Mouse (Mus musculus): ENCODE measurements at regions not wholly inside any gene's neighbourhood (a gene's known extent, or its start where the extent isn't known, plus 50 kb on each side); places are given as distances from the start of the nearest gene placed in this dataset.

DNA sequence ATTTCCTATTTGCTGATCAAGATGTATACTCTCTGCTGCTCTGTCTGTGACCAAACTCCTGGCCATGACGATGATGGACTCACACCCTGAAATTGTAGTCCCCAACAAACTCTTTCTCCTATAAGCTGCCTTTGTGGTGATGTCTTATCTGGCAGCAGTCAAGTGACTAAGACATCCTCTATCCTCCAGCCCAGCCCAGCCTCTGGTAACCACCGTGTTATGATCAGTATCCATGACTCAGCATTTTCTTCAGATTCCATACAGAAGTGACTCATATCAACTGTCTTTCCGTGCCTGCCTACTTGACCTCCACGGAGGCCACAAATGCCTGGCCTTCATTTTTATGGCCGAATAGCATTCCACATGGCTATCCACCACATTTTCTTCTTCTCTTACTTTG is 124.5 kb upstream of the Sox2 start:
- no peak for DNase-seq (ENCODE audit: low spot score in 2 of 2)

DNA sequence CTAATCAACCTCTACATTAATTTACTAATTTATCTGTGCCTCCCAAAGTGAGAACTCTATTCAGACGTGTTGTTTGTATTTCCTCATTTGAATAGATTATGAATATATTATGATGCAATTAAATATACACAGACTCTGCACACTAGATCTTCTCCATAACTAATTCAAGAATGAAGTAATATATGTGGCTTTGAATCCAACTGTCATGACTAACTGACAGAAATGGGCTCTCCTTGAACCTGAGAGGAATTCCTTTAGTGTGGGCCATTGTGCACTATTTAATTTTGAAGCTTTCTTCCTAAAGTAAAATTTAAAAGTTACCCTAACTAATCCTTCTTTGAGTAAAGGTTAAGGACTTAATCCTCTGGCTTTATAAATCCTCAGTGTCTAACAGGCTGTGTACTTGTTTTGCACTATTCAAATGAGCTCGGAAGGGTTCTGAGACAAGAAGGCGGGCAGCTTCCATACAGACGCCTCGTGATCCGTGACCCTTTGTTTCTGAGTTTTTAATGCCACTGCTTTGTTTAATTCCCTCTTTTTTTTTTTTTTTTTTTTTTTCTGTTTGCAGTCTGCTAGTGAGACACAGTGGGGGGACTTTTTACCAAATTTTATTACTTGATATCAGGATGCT is 128.0 kb upstream of the Sox2 start:
- no peak for DNase-seq (ENCODE audit: low spot score in 2 of 2)

DNA sequence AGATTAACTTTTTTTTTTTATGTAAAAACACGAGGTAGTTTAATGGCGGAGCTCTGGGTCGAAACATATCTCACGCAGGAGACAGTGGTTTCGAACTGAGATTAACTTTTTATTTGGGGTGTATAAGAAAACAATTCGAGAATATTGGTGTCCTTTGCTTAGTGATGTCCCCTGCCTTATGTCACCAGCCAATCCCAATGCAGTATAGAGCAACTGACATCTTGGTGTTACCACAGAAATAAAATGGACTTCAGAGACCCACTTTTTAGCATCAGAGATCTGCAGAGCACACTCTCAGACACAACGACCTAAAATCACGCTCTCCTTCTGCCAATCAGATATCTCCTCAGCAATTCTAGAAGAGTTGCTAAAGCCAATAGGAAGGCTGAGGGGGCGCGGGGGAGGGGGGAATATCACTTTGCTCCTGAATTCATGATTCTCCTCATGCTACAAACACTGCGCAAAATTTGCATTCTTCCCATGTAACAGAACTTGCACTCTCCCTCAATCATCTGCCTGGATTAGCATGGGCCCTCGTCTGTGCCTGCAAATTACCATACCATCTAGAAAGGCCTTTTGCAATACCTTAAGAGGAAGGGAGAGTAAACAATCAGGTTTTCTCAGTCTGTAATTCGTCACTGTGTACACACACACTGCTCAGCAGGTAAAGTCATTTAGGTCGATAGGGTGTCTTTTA is 128.7 kb upstream of the Sox2 start:
- DNase-seq (ENCODE audit: low spot score in 2 of 2) = no peak

DNA sequence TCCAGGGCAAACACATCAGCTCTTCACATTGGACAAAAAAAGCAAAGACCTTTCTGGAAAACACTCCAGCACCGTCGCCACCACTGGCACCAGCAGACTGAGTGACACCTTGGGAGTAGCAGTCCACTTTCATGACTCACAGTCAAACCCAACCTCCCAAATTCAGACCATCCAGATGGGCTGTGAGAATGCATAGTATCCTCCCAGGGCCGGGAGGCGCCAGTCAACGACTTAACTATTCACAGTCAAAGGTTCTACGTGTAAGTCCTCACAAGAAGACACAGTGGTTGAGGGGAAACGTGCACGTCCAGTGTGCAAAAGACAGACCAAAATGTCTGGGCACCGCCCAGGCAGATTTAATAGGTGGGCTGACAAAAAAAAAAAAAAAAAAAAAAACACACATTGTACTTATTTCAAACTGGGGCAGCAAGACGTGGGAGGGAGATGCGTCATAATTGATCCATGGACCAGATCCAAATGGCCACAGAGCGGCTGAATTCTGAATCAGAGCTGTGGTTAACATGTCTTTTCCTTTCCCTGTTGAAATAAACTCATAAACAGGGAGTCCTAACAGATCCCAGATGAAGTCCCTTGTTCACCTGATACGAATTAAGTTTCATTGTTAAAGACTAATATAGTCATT is 137.6 kb upstream of the Sox2 start:
- DNase-seq (ENCODE audit: low spot score in 2 of 2) = no peak

DNA sequence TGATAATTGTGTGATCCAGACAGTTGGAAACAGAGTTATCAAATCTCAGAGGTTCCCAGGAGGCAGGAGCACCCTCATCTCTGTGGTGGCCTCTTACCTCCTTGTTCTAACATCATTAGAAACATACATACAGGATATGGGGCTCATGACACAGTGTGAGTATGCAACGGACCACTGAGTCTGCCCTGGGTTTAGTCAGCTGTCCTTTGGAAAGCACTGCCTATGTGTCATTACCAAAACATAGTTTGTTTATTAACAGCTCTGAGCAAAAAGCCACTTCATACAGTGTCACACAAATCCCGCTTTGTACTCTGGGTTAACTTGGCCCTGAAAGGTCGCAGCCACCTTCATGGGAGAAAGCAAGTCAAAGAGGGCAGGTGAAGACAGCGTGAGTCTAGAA is 139.5 kb upstream of the Sox2 start:
- no peak for DNase-seq (ENCODE audit: low spot score in 2 of 2)

DNA sequence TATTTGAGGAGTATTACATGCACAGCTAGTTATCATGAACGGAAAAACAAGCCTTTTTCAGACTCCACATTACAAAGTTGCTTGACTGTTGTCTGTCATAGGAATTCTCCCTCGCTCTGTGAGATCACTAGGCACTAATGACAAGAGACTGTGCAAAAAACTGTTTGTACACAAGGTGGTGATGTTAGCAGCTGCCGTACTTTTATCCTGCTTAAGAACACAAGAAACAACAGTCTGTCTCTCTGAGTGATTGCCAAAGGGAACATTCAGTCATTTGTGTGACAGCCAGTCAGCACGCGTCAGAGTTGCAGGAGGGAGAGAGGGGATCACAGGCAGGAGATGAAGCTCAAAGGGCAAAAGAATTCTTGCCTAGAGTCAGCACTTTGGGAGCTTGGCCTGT is 141.0 kb upstream of the Sox2 start:
- DNase-seq (ENCODE audit: low spot score in 2 of 2) = no peak

DNA sequence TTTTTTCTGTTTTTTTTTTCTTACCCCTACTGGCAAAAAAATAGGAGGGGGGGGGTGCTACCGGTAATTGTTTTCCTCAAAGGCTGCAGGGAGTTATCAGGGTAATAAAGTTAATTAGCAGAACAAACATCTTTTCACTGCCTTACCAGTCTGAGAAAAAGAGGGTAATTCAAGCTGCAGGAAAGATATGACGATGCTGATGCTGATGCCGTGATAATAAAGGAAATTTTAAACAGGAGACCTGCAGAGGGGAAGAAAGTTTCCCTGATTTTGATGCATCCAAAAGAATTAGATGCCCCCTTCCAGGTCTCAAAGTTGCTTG is 145.7 kb upstream of the Sox2 start:
- DNase-seq (ENCODE audit: low spot score in 2 of 2) = no peak

DNA sequence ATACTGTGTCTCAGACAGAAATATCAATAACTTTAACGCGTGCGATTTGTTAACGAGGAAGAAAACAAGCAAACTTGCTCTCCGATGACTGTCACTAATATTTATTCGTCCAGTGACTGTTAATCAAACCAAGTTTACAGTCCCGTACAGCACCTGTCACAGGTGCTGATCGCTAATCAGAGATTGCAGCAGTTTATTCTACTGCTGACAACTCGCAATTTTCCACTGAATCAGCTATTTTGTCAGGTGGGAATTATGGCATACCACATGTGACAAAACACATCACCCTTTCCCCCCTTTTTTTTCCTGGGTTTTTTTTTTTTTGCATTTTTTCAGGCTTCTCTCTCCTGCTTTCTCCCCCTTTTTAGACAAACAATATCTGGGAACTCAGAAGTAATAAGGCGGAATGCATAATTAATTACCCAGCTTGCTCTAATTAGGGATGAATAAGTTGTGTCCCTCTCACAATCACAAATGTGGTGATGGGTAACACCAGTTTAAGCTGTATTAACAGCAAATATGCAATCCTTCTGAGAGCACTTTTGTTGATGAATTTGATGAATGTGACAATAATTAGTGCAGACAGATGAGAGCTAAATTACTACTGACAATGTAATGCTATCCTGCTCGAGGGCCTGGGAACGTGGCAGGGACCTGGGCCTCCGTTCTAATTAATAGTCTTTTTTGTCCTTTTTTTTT is 146.2 kb upstream of the Sox2 start:
- no peak for DNase-seq (ENCODE audit: low spot score in 2 of 2)

DNA sequence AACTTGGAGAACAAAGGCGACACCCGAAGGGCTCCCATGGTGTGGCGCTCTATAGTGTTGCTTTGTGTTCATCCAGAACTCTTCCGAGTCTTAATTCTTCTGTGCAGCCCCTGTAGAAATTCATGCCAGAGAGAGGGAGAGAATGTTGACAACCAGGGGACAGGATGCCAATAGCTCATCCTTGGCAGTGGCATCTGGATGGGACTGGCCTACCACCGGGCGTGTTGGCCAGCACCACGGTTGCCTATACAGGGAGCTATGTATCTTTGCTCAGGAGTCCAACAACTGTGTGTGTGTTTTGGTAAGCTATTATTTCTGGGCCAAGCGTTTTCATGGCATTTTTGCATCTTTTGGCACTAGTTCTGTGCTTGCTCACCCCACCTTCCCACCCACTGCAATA is 153.4 kb upstream of the Sox2 start:
- no peak for DNase-seq (ENCODE audit: low spot score in 2 of 2)

DNA sequence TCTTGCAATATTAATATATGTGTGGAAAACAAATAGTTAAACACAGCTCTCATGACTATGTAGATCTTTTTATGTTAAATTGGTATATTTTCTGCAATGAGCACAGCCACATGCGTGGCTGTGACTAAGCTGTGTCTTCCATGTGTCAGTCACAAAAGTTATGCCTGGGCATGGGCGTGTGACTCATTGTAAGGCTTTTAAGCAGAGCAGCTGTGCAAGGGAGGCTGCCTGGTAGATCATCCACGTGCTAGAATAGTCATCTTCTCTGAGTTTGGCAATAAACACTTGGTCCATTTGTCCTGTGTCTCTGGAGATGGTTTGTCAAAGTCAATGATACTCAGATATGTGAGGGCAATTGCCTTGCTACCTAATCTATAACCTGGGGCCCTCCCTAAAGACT is 154.6 kb upstream of the Sox2 start:
- DNase-seq (ENCODE audit: low spot score in 2 of 2) = no peak

DNA sequence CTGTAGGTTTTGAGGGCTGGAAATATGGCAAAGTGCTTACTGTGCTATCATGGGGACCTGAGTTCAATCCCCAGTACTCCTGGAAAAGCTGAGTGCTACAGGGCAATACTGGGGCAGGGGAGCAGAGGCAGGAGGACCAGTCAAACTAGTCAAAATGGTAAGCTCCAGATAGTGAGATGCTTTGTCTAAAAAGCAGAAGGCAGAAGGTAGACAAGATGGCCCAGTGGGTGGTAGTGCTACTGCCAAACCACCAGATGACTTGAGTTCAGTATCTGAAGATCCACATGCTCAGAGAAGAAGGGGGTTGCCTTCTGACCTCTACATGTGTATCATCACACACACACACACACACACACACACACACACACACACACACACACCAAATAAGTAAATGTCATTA is 156.3 kb upstream of the Sox2 start:
- no peak for DNase-seq (ENCODE audit: low spot score in 2 of 2)

DNA sequence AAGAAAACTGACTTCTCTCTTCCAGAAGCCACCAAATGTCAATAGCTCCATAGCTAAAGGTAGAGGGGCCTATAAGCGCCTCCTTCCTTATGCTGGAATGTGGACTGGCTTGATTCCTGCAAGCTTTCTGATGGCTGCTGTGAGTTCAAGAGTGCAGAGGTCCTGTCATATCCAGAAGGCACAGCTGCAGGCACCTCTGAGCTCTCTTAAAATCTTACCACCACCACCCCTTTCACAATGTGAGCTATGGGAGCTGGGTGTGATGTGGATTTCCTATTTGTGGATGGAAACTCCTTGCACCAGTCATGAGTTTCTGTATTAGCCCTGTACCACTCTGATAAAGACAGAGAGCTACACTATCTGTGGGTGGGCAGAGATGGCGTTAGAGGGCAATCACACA is 161.2 kb upstream of the Sox2 start:
- no peak for DNase-seq (ENCODE audit: low spot score in 2 of 2)

DNA sequence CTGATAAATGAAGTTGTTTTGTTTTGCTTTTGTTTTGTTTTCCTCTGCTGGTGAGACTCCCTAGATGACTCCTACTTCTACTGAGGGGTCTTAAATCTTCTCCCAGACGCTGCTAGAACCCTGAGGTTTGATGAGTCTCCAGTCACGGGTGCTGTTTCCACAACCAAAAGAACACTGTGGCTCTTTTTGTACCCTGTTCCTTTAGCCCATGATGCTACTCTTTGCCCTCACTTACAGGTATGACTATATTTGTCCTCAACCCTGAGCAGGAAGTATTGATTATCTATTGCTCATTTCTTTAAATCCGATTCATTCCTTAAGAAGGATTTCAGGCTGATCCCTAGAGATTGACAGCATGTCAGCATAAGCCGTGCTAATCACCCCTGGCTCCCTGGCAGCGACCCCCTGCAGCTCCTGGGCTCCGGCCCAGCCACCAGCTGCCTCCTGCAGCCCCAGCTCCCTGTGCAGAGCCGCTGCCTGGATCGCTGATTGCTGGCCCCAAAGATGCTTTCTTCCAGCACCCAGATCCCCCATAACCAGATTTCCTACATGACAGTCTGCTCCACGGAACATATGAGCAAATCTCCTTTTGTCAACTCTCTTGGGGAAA is 163.7 kb upstream of the Sox2 start:
- DNase-seq (ENCODE audit: low spot score in 2 of 2) = no peak

DNA sequence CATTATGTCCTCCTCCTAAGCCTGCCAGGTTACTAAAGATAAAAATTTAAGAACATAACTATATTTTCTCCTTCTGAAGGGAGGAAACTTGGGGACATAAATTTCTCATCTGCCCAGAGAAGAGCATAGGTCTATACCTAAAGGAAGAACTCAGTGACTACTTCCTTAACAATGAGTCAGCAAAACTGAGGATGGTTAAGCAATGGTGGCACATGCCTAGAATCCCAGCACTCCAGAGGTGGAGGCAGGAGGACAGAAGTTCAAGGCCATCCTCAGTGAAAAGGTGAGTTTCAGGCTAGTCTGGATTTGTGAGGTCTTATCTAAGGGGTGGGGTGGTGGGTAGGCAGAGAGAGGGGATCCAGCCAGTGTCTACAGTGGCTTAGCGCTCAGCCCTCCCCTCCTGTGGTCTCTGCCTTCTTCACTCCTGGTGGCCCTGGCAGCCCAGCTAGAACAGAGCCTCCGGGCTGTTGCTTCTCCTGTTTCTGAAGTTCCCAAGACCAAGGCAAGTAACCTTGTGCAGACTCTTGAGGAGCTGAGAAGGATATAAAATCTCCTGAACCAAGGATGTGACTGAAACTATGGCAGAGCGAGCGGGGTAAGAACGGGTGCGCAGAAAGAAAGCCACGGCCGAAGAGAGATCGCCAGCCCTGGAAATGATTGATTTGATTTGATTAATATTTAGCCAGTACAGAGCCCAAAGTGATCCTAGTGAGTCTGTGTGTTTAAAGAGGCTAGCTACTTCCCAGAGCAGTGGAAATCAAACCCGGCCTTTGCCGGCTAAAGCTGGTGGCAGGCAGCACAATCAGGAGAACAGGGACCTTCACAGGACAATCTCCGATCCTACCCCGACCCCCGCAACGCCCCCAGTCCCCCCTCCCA is 164.6 kb upstream of the Sox2 start:
- DNase-seq (ENCODE audit: low spot score in 2 of 2) = no peak

DNA sequence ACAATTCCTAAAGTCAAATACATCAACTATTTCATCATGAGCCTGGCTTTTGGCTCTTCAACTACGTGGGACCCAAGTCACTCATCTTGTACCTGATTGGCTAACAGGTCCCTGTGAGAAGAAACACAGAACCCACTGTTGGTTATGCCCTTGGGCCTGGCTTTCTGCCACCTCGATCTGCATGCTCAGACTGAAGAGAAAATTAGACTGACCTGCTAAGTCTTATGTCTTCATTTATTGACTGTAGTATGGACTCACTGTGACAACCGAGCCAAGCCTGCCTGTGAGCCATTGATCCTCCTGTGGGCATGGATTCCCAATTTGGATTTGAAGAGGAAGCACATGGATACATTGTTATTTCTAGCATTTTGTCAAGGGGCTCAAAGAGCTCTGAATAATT is 166.3 kb upstream of the Sox2 start:
- DNase-seq (ENCODE audit: low spot score in 2 of 2) = no peak

DNA sequence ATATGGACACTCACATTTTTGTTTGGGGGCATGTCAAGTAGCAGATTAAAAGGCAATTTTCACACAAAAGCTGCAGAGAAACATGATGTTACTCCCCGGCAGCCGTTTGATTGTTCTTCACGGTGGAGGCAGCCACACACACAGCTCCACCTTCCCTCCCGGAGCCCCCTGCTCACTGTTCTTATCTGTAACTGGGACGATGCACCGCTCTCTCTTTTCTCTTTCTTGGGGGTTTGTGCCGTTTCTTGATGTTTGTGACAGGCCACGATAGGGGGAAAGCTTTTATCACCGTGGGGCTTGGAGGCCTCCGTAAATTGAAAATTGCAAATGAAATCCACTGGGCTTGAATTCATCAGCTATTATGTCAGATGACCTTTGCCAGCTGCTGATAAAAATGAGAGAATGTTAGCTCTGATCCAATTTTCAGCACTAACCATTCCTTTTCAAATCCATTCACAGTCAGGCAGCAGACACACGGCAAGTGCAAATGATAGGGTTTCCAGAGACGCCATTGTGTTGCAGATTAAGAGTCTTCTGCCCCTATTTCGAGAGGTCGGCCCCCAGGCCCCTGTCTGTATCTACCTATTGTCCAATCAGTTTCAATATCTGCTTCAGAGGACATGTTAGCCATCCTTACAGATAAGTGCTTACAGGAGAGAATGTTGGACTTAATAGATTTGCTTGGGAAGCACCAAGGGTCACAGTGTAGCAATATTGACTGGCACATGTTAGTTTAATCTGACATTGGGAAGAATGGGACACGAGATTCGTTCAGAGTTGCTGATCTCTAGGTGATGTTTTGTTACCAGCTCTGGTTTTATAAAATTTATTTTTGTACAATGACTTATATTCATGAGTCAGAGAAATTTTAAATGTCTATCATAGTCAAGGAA is 168.1 kb upstream of the Sox2 start:
- DNase-seq (ENCODE audit: low spot score in 2 of 2) = no peak

DNA sequence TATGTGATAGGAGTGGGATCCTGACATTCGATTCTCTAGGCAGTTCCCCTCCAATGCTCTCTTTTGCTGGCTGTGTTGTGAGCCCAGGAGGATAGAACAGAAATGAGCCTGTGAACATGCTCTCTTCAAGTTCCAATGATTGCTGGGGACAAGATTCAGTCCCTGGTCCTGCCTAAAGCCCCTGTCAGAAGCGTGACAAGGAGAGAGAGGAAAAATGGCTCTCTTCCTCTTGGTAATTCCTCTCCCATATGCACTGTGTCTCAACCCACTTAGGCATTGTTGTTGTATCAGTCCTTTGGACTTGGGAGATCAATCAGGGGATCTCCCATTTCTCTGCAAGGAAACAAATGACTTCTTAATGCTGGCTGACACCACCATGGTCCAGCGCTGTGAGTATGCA is 168.9 kb upstream of the Sox2 start:
- no peak for DNase-seq (ENCODE audit: low spot score in 2 of 2)

DNA sequence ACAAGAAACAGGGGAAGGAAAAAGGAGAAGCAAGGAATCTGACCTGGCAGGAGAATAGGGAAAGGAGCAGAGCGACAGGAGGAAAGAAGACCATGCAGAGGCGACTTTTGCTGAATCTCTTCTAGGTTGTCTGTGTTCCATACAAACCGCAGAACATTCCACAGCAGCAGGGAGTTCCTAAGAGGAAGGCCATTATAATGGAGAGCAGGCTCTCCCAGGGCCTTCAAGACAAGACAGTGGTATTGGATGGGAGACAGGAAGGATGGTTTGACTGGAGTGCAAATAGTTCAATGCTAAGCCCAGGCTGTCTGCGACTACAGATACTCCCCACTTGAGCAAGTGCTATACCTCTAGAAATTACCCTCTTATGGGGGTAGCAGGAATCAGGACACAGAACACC is 176.1 kb upstream of the Sox2 start:
- DNase-seq (ENCODE audit: low spot score in 2 of 2) = no peak

DNA sequence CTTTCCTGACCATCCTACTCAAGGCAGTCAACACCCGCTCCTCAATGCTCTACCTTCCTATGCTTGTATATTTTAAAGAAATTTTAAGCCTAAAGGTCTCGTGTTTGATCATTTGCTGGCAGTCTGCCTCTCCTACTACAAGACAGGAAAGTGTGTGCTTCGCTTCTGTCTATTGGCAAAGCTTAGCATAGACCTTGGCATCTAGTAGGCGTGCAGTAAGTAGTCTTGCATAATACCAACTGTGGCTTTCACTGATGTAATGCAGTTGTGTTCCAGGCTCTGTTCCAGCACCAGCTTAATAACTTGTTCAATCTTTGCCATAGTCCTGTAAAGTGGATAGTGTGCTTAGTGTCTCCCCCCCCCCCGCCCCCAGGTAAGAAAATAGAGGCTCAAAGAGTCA is 179.5 kb upstream of the Sox2 start:
- no peak for DNase-seq (ENCODE audit: low spot score in 2 of 2)

DNA sequence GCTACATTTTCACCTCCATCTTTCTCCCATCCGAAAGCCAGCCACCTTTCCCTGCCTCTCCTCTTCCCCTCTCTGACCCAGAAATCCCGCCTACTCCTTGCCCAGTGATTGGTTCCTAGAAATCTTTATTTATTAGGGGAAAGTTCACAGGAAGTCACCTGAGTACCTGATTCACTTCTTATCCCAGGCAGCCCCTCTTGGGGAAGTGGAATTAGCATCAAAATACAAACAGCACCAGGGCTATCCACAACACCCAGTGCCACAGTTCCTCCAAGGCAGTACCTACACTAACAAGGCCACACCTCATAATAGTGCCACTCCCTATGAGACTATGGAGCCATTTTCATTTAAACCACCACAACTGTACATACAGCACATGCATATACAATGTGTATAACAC is 180.3 kb upstream of the Sox2 start:
- no peak for DNase-seq (ENCODE audit: low spot score in 2 of 2)

Data from gastrocnemius, postnatal 4 days (tissue).